Mouse (Mus musculus) forebrain, embryonic 10.5 days (tissue): ENCODE data around the gene Ctrb1. TPM values are rescaled to one million over a fixed set of nuclear protein-coding genes. Genes with fewer than 3 reads are reported as not detected.

Source experiments
- DNase-seq: peaks from one replicate; pipeline ENCODE4 v3.0.0-alpha.2; 2017; ENCODE audit warnings: low spot score; ENCODE audit errors: extremely low spot score
- H3K27ac ChIP-seq: fragments of 300-500 bp; sonication (generic); 2 replicates; pipeline ENCODE4 v1.5.1; 2016; ENCODE audit warnings: mild to moderate bottlenecking
- H3K27me3 ChIP-seq: fragments of 300-500 bp; sonication (generic); 2 replicates; pipeline ENCODE4 v1.6.1; 2016; ENCODE audit warnings: mild to moderate bottlenecking; ENCODE audit not compliant: poor library complexity, severe bottlenecking
- H3K36me3 ChIP-seq: fragments of 300-500 bp; sonication (generic); replicated peaks from 2 replicates; pipeline ENCODE4 v1.6.1; 2016; ENCODE audit warnings: mild to moderate bottlenecking, moderate library complexity
- H3K4me1 ChIP-seq: fragments of 300-500 bp; sonication (generic); 2 replicates; pipeline ENCODE4 v1.6.1; 2016
- H3K4me3 ChIP-seq: fragments of 300-500 bp; sonication (generic); 2 replicates; pipeline ENCODE4 v1.5.1; 2016; ENCODE audit warnings: mild to moderate bottlenecking, moderate library complexity
- H3K9me3 ChIP-seq: fragments of 300-500 bp; sonication (generic); 2 replicates; pipeline ENCODE4 v1.6.1; 2016; ENCODE audit warnings: mild to moderate bottlenecking, moderate library complexity
- microRNA-seq: library from miRNA; unstranded; fragments of <30 nt; microRNA quantifications from one replicate; pipeline ENCODE4, GENCODE M21; 2017
- polyA plus RNA-seq: library from polyadenylated mRNA; unstranded; fragments of >200 nt; fragmentation: Nextera tagmentation; extraction: Ambion mirVana; gene quantifications from 2 replicates; pipeline ENCODE4 v1.2.1, GENCODE M21; 2016

Gene Ctrb1
- polyA plus RNA-seq, 1 experiment from 2014 or later = not detected

DNA sequence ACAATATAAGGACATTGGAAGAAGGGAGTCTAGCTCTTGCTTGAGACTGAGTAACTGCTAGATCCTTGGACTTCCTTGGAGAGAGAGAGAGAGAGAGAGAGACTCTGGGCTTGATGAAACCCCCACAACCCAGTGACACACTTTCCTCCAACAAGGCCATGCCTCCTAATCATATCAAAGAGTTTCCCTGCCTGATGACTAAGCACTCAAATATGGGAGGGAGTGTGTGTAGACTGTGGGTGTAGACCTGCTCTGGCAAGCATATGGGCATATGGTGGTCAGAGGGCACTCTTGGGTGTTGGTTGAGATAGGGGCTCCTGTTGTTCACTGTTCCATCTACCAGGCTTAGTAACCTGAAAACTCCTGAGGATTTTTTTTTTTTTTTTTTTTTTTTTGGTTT, 52.7 kb downstream of the Ctrb1 start:
- DNase-seq = no peak

More for the DNA sequence above, 52.7 kb downstream of the Ctrb1 start:
- H3K27ac ChIP-seq = no peak overlapping the region
- H3K9me3 ChIP-seq = no peaks in the 10 kb centered on the region
- H3K4me3 ChIP-seq = no peak overlapping the region
- peaks cover 9% of the 10 kb centered on the region for H3K4me1 ChIP-seq
- no peaks in the 10 kb centered on the region for H3K27me3 ChIP-seq
- no peaks in the 10 kb centered on the region for H3K36me3 ChIP-seq

Small RNA genes lying within 50 kb of the gene (microRNA-seq; reads per million reads assigned to microRNA genes)
- gene Mir7076 = not detected

Other genes starting within 250 kb of the Ctrb1 start
- gene Wdr59, start 168.9 kb downstream of the Ctrb1 start, polyA plus RNA-seq = 5.0 and 5.7 TPM in 2 replicates
- 22.8 and 25.3 TPM in 2 replicates for gene Znrf1, start 154.9 kb downstream of the Ctrb1 start, polyA plus RNA-seq
- 0.14 TPM in 1 of 2 replicates, not detected in the other for gene Ldhd, start 60.6 kb downstream of the Ctrb1 start, polyA plus RNA-seq
- 23.0 and 24.3 TPM in 2 replicates for gene Zfp1, start 47.6 kb downstream of the Ctrb1 start, polyA plus RNA-seq
- 46.6 and 49.9 TPM in 2 replicates for gene Bcar1, start 52.8 kb upstream of the Ctrb1 start, polyA plus RNA-seq
- gene Cfdp1, start 163.3 kb upstream of the Ctrb1 start, polyA plus RNA-seq = 234 and 248 TPM in 2 replicates
- gene Tmem170, start 185.7 kb upstream of the Ctrb1 start, polyA plus RNA-seq = 9.1 and 11.8 TPM in 2 replicates
- gene Chst5, start 219.4 kb upstream of the Ctrb1 start, polyA plus RNA-seq = 1.4 and 1.7 TPM in 2 replicates
- gene Tmem231, start 242.9 kb upstream of the Ctrb1 start, polyA plus RNA-seq = 23.1 and 23.2 TPM in 2 replicates
- gene Gabarapl2, start 249.7 kb upstream of the Ctrb1 start, polyA plus RNA-seq = 204 and 213 TPM in 2 replicates